Mouse (Mus musculus) testis, postnatal 10 days (tissue): ENCODE data around the gene Cbx4.
A peak's percentile ranks its signal among the peaks of the same experiment; 100 is the strongest.

Experiments used
- DNase-seq: peaks from one replicate; pipeline ENCODE4 v3.0.0; 2021; ENCODE audit warnings: low spot score

The Cbx4 gene

DNA sequence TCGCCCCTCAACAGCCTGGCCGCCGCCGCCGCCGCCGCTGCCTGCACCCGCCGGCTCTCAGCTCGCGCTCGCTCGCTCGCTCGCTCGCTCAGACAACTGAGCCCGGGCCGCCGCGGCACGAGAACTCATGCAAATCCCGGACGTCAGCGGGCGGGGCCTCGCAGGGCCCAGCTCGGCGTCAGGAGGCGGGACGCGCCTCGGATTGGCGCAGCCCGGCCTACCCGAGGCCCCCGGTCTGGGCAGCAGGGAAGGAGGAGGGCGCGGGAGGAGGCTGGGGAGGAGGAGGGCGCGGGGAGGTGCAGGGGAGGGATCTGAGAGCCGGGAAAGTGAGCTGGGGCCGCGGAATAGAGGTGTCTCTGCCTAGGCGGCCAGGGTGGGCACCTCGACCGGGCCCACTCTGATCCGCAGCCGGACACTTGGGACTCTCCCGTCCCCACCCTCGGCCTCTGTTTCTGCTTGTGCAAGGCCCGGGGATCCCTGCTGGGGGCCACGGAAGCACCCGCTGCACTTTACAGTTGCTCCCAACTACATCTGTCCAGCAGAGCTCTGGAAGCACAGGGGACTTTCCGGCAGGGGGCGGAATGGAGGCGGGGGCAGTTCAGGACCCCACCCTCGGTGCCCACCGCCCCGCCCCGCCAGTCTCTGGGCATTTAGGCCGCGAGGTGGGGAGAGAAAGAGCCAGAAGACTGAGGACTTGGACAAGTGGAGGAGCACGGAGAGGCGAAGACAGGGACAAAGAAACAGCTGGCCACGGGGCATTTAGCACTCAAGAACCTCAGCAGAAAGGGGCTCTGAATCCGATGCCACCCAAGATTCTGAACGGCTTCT lies at the start of gene Cbx4:
Gene Cbx4 (minus strand): TSS at position 78 of the 828 bp plus-strand sequence.
- peak; percentile 93 for DNase-seq

DNA sequence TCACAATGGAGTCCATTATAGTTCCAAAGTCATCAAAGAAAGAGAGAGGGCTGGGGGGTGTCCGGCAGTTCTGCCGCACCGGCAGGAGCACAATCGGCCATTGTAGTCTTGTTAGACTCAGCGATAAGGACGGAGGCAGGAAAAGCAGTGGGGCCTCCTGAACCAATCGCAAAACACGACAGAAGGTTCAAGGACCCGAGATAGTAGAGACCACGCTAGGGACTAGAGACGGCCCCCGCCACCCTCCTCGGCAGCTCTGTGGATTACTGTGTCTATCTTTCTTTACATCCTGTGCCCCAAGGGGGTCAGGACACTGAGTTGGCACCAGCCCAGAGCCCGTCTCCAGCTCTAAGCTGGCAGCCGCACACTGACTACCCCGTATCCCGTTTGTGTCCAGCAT lies 48.6 kb upstream of the Cbx4 start:
- DNase-seq, result peak; percentile 83

DNA sequence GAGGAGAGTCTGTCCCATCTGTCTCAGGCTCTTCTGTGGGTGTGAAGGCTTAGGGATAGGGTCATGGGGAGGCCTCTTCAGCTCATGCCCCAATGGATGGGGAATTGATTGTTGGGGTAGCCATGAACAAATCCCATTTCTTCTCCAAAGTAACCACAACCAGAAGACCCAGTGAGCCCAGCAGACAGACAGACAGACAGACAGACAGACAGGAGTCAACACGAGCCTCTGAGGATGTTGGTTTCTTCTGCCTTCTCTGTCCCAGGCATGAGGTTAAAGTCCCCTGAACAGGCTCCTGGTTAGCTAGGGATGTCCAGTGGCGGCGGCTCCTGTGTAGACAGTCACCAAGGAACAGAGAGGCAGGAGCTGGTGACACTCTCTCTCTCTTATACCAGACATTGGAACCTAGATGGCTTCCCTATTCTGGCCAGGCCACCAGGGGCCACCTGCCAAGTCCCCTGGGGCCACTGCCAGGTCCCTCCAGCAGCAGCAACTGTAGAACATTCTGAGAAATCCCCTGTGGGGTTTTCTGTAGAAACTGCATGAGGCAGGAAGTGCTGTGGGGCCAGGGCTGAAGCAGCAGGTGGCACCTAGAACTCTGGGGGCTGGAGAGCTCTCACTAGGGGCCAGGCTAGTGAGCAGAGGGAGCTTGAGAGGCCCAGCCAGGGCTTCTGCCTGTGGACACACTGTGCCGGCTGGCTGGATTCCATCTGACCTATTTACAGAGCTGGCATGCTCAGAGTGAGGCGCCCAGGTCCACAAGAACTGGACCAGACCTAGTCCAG lies 47.6 kb upstream of the Cbx4 start:
- DNase-seq, result peak; percentile 71

DNA sequence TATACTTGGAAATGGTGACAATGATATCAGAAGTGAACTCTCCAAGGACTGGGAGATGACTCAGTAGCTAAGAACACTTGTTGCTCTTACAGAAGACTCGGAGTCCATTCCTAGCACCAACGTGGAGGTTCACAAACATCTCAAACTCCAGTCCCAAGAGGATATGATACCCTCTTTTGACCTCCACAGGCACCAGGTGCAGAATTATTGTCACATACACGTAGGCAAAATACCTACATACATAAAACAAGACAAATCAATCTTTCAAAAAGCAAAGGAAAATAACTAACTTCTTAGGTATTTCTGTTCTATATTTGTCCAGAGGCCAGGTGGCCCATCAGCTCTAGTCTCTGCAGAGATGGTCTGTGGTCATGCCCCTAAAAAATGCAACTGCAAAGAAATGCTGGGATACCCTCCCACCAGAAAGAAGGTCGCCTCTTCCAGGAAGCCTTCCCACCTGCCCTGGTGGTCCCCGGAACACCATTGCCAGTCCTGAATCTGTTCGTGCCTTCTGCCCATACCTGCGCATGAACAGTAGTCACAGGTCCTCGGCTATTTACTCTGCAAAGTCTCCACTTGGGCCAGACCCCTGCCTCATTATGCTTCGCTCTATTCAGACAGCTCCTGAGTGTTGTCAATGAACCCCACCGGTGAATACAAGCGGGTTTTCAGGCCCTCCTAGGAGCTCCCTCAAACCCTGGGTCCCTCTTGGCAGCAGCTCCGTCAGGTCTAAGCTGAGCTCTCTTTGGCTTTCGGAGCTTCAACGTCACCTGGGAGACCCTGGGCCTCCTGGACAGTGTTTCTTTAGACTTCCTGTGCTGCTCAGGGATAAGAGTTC lies 46.4 kb upstream of the Cbx4 start:
- no peak for DNase-seq

DNA sequence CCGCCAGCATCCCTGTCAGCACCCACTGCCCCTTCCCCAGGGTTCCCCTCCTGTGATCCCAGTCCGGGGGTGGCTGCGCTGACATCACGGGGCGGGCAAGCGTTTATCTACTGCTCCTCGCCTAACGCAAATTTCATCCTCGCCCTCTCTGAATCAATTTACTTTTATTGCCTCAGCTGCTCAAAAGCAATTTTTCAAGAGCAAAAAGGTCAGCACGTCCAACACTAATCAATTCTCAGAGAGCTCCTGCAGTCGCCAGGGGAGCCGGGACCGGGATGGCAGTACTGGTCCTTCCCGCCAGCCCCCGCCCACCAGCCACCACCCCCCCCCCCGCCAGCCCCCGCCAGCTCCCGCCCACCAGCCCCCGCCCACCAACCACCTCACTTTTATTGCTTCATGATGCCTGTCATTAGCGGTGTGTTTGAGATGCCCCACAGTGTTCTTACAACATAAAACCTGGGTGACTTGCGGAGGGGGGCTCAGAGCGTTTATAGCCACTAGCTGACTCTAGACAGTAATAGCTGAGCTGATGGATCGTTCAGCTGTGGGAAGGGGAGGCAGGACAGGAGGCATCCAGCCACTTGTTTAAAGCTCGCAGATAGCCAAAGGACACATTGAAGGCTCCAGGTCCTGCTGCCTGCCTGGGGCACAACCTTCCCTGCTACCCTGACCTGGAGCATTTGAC lies 44.2 kb upstream of the Cbx4 start:
- no peak for DNase-seq

DNA sequence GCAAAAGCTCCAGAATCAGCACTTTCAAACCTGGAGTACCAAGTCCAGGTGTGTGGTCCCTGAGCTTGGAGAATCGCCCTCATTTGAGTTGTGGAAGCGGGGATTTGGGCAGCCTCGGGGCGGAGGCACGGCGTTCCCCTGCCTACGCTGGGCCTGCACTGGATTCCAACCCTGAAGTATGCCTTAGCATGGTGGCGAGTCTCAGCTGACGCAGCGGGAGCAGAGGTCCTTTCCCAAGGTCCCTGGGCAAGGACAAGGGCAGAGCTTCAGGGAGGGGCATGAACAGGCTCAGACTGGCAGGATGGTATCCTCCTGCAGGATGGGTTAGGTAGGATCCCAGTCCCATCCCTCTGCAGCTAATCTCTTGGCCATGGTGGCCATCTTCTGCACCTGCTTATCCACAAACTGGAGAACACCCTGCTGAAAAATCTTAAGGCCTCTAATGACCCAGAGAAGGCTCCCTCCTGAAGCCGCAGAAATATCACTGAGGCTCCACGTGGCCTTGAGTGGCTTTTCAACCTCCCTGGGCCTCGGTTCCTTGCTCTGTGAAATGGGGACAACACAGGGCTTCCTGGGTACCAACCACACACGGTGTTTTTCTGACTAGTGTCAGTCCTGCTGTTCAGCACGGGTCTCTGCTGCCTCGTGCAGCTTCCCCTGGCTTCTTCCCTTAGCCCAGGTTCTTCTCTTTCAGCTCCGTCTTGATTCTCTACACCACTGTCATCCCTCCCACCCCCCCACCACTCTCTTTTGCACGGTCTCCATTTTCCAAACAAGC lies 43.4 kb upstream of the Cbx4 start:
- DNase-seq, result no peak

DNA sequence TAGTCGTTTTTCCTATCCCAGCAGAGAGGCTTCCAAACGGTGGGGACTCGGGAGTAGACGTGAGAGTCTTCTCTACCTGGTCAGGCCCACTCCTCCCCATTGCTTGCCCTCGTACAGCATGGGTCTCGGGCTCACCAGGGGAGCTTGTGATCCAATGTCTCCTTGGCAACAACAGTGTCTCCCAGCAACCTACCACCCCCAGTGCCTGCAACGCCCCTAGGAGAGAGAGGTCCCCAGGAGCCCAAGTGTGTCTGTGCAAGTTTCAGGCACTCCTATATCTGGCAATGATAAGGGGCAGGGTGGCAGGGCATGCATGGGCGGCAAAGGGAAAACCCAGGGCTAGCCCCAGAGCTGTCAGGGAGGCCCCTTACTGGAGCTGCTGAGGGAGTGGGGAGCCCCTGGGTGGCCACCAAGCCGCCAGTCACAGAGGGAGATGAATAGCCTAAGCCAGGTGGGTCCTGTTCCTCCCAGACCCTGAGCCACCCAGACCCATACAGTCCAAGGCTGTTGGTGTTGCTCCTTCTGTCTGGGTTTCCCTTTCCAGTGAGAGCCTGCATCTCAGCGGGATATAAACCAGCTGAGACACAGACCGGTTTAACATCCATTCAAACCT lies 42.8 kb upstream of the Cbx4 start:
- no peak for DNase-seq

DNA sequence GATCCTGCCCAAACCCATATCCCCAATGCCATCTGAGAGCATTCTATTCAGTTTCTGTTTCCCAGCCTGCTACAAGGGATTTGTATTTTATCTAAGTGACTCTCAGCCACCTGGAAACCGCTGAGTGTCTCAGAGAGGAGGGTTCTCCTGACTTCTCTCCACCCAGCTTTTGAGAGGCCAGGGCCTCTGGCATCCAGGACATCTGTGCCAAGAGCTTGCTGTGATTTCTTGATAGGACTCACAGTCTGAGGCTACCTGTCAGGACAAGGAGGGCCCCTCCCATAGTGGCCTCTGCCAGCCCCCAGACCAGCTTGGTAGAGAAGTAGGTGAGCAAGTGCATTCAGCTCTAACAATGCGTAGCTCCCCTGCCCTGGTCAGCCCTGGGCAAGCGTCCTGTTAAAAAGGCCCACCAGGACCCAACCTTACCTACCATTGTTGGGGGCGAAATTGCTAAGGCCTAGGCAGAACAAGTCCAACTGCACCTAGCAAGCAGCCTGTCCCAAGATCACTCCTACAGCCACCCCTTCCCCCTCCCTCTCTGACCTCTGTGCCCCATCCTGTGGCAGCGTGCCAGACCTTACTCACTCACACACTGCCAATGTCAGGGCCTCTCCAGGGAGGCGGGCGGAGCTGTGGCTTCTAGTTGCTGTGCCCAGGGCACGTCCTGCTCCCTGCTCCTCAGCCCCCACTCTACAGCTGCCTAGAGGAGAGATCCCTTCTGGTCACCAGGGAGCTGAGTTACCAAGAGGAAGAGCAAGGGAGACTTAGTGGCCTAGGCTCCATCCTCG lies 41.9 kb upstream of the Cbx4 start:
- DNase-seq, result peak; percentile 86

DNA sequence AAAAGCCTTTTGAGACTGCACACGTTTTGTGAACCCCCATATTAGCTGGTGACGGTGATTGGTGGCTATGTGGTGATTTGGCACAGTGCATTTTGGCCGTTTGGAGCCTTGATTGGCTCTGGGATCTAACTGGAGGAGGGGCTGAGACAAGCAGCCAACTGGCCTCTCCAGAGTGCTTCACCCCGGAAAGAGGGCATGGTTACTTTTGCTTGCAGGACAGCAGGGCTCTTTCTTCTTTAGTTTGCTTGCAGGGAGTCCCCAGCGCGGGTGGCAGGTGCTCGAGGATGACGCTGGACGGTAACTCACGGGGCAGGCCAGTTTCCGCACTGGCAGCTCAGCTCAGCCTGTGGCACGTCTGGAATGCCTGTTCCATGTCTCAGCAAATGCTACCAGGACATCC lies 41.1 kb upstream of the Cbx4 start:
- no peak for DNase-seq

DNA sequence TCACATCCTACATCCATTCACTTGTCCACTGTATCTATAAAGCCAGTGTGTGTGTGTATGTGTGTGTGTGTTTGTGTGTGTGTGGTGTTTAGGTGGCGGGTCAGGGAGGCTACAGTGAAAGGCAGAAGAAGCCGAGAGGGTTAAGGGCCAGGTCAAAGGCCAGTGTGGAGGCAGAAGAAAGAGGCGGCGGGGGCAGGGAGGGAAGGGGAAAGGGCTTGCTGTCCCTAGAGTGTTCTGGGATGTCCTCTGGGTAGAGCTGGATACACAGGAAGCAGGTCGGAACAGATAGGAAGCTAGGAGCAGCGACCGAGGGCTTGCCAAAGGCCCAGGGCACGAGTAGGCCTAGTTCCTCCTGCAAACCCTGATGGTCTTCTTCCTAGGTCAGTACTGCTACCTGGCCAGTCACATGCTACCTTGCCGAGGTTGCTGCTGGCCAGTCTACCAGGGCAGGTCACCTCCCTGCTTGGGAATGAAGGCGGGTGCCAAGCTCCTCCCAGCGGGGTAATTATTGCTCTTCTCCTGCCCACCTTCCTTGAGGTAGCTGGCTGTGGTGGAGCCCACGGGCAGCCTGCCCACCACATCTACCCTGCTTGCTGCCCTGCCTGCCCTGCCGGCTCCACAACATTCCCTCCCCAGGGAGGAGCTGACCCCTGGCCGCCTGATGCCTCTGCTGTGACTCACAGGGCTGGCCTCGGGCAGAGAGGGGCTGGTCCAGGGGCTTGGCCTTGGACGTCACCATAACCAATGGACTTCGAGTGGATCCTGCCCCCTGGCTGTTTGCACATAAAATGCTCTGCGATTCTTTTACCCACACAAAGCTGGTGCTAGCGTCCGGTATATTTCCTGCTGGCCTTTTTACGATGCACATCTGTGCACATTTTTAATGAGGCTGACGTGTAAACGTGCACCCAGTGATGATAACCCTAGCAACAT lies 40.2 kb upstream of the Cbx4 start:
- DNase-seq, result peak; percentile 87

DNA sequence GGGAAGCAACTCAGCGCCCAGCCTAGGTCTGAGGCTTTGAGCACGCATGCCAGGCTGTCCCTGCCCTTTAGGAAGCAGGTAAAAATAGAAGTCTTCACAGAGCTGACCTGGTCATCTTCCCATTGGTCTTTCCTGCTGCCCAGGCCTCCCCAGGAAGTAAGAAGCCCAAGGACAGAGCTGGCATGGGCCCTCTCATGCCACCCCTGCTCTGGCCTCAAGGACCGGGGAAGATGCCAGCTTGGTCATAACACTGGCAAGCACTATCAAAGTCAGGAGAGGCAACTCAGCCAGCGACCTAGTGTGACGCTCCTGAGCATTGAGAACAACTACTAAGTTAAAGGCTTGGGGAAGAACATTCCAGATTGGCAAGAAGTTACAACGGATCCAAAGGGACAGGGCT lies 38.5 kb upstream of the Cbx4 start:
- DNase-seq, result no peak

DNA sequence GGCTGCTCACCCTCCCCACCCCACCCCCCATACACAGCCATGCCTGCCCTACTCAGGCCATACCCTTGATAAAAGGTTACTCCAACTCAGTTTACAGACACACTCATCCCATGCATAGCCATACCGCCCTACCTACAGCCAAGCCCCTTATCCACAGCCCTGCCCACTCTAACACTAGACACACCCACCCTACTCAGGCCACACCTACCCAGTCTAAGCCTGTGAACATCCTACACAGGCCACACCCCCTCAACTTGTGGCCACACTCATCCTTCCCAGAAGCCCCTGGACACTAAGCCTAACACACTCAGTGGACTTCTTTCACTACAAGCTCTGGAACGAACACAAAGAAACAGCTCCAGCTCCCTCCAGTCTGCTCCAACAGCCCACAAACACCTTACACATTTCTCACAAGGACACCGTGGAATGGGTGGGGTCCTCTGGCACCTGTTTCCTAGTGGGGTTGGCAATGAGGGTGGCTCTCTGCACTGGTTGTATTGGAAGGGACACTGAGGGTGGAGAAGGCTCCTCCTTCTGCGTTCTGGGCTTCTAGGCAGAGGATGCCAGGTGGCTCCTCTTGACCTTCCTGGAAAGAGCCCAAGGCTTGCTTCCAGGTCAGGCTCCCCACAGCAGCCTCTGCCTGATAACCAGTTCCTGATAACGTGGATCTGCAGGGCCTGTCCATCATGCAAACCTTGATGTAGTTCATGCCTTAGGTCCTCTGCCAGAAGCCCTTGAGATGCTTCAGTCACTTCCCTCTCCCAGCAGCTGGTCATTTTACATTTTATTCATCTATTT lies 37.7 kb upstream of the Cbx4 start:
- DNase-seq, result no peak

DNA sequence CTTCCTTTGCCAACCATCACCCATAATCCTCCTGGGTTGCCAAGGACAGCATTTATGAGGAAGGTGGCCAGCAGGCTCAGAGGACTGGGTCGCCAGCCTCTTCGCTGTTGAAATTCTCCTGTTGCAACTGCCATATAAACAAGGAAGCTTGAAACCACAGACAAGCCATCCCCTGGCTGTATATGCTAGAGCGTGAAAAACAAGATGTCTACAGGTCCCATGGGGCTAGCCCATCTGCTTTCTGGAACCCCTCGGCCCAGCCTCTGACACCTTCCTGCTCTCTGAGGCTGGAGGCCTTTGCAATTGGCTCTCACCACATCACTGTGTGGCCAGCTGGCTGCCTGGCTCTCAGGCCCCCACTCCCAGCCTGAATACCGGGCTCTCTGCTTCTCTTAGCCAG lies 36.4 kb upstream of the Cbx4 start:
- no peak for DNase-seq

DNA sequence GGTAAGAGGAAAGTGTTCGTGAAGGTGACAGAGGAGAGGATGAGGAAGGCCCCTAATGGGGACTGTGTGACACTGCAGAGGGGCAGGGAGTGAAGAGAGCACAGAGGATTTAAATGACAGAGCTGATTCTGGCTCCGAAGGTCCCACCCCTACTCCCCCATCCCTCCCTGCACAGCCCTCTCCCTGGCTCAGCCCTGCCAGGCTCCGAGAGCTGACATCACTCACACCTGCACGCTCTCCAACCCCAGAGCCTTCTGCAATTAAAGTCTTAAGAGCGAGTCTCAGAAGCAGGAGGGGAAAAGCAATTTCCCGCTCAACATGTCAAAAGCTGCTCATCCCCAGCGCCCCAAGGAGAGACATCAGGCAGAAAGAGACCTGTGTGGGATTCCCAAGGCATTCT lies 32.9 kb upstream of the Cbx4 start:
- no peak for DNase-seq

DNA sequence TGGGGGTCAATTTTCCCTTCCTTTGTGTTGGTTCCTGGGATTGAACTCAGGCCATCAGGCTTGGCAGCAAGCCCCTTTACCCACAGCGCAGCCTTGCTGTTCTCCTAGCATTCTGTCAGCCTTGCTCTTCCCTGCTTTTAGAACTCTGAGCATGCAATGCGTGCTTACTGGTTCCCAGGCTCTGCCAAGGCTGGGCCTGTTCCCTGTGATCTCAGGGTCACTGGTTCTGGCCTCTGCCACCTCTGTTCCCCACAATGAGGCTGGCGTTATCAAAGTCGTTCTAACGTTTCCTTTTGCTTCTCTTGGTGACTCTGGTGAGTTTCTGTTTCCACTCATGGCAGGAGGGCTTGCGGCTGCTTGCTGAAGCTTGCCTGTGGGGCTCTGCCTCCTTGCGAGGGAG lies 31.9 kb upstream of the Cbx4 start:
- DNase-seq, result no peak

DNA sequence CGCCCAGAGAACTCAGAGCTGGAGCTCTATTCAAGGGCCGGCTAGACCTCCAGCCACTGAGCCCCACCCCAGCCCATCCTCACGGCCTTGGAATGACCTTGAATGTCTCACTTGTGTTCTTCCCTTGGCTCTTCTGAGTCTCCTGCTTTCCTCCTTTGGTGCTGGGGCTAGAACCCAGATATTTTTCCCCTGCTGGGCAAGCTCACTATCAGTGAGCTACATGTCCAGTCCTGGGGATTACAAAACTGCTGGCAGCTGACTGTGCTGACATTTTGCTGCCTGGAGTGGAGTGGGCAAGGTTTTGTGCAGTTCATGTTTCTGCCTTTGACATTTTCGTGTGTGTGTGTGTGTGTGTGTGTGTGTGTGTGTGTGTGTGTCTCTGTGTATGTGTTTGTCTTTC lies 31.0 kb upstream of the Cbx4 start:
- DNase-seq, result no peak

DNA sequence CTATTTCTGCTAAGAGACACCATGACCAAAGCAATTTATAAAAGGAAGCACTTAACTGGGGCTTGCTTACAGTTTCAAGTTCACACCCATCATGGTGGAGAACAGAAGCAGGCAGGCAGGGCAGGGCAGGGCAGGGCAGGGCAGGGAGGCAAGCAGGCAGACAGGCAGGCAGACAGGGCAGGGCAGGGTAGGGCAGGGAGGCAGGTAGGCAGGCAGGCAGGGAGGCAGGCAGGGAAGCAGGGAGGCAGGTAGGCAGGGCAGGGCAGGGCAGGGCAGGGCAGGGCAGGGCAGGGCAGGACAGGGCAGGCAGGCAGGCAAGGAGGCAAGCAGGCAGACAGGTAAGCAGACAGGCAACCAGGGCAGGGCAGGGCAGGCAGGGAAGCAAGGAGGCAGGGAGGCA lies 26.7 kb upstream of the Cbx4 start:
- DNase-seq, result no peak

DNA sequence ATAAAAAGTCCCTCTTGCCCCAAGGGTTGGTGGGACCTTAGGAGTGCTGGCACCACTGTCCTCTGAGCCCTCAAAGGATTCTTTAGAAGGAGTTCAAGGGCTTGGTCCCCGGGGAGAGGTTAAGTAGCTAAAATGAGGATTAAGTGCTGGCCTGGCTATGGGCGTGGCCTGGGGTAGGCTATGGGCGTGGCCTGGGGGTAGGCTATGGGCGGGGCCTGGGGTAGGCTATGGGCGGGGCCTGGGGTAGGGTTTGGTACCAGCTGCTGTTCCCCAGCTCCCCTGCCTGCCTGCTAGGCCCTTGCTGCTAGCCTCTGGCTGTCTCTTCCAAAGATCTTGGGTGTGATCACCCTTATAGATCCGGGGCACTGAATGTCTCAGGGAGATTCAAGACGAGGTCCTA lies 25.3 kb upstream of the Cbx4 start:
- peak; percentile 71 for DNase-seq
